Comparison of ENCODE assay signal across 8 mouse cellular contexts in genomic region chr1:168429406-168429805, GRCm38 (mm10). TPM values are rescaled to one million over a fixed set of nuclear protein-coding genes. Genes with fewer than 3 reads are reported as not detected.
A peak's percentile ranks its signal among the peaks of the same experiment; 100 is the strongest.
DNase-seq lines count a peak whose midpoint lies in the region; ATAC-seq lines count a peak whose summit lies in the region.

No protein-coding gene starts in this region.

- peak overlapping the region; percentile 88 for H3K4me3 ChIP-seq in kidney, embryonic 15.5 days (replicated peaks)
- H3K4me3 ChIP-seq in hindbrain, embryonic 14.5 days (replicated peaks; ENCODE audit: low read length), result peak overlapping the region; percentile 71
- peak overlapping the region; percentile 96 for H3K4me3 ChIP-seq in midbrain, embryonic 16.5 days (ENCODE audit: low read depth, low read length)

- H3K4me1 ChIP-seq in kidney, embryonic 15.5 days, result peaks cover 26% of the 10 kb centered on the region
- H3K4me1 ChIP-seq in hindbrain, embryonic 14.5 days (replicated peaks; ENCODE audit: control insufficient read depth, insufficient read depth, low read length), result peaks cover 36% of the 10 kb centered on the region
- H3K4me1 ChIP-seq in midbrain, embryonic 16.5 days (ENCODE audit: control insufficient read depth, insufficient read depth, low read length), result peaks cover 11% of the 10 kb centered on the region

- no peak for DNase-seq in kidney, postnatal 4 days
- peak; percentile 43 for DNase-seq in embryo, embryonic 11 days
- peak; percentile 53 for DNase-seq in hindbrain, embryonic 14.5 days (ENCODE audit: low spot score)
- DNase-seq in left cerebral cortex, adult 18-20 months (ENCODE audit: low spot score in 2 of 2), result no peak
- DNase-seq in layer of hippocampus, adult 9-10 months (ENCODE audit: low spot score), result no peak
- DNase-seq in right cerebral cortex, adult 2 months (ENCODE audit: low spot score in 2 of 2), result no peak

- peak overlapping the region; percentile 97 for H3K9ac ChIP-seq in kidney, embryonic 15.5 days
- H3K9ac ChIP-seq in hindbrain, embryonic 14.5 days, result peak overlapping the region; percentile 94
- H3K9ac ChIP-seq in midbrain, embryonic 16.5 days (ENCODE audit: low read depth, low read length), result peak overlapping the region; percentile 73

- no peaks in the 10 kb centered on the region for H3K9me3 ChIP-seq in kidney, embryonic 15.5 days (replicated peaks)
- no peaks in the 10 kb centered on the region for H3K9me3 ChIP-seq in hindbrain, embryonic 14.5 days (ENCODE audit: control insufficient read depth, low read length)
- H3K9me3 ChIP-seq in midbrain, embryonic 16.5 days (replicated peaks; ENCODE audit: control insufficient read depth, low read length, poor library complexity, severe bottlenecking), result no peaks in the 10 kb centered on the region

- H3K27ac ChIP-seq in kidney, embryonic 15.5 days, result peak overlapping the region; percentile 99
- peak overlapping the region; percentile 98 for H3K27ac ChIP-seq in hindbrain, embryonic 14.5 days
- peak overlapping the region; percentile 81 for H3K27ac ChIP-seq in midbrain, embryonic 16.5 days (ENCODE audit: low read length)

- 3% methylated on average over 5 of the region's 5 CpGs for WGBS in kidney, embryonic 15.5 days
- 3% methylated on average over 5 of the region's 5 CpGs for WGBS in hindbrain, embryonic 14.5 days
- whole genome bisulfite sequencing in midbrain, embryonic 16.5 days, result 2% methylated on average over 5 of the region's 5 CpGs

- no peak for ATAC-seq in kidney, embryonic 15.5 days (replicated peaks; ENCODE audit: low FRiP score)
- no peak for ATAC-seq in hindbrain, embryonic 14.5 days (ENCODE audit: low FRiP score)
- no peak for ATAC-seq in midbrain, embryonic 16.5 days

- H3K4me2 ChIP-seq in kidney, embryonic 15.5 days, result peak overlapping the region; percentile 62
- H3K4me2 ChIP-seq in hindbrain, embryonic 14.5 days (replicated peaks), result peak overlapping the region; percentile 67
- peak overlapping the region; percentile 79 for H3K4me2 ChIP-seq in midbrain, embryonic 16.5 days (ENCODE audit: low read length)

- no peaks in the 10 kb centered on the region for H3K27me3 ChIP-seq in kidney, embryonic 15.5 days
- no peaks in the 10 kb centered on the region for H3K27me3 ChIP-seq in hindbrain, embryonic 14.5 days (ENCODE audit: control insufficient read depth, insufficient read depth, low read length)
- H3K27me3 ChIP-seq in midbrain, embryonic 16.5 days (ENCODE audit: control insufficient read depth, insufficient read depth, low read depth, low read length), result no peaks in the 10 kb centered on the region

- H3K36me3 ChIP-seq in kidney, embryonic 15.5 days, result no peaks in the 10 kb centered on the region
- no peaks in the 10 kb centered on the region for H3K36me3 ChIP-seq in hindbrain, embryonic 14.5 days (replicated peaks; ENCODE audit: control insufficient read depth, insufficient read depth)
- H3K36me3 ChIP-seq in midbrain, embryonic 16.5 days (ENCODE audit: control insufficient read depth, insufficient read depth, low read length), result no peaks in the 10 kb centered on the region

RNA-seq across cellular contexts. Expression of gene Pbx1, which starts 2.7 kb away (rescaled TPM):
- 81.9 and 84.5 TPM in 2 replicates for polyA plus RNA-seq in kidney, embryonic 15.5 days (2015; fragmentation: Nextera tagmentation; extraction: Ambion mirVana)
- 46.3 and 48.6 TPM in 2 replicates for polyA plus RNA-seq in hindbrain, embryonic 14.5 days (2014; fragmentation: Nextera tagmentation; extraction: Ambion mirVana)
- polyA plus RNA-seq in midbrain, embryonic 16.5 days (2015; fragmentation: Nextera tagmentation; extraction: Ambion mirVana), result 71.8 and 77.8 TPM in 2 replicates
- total RNA-seq in left cerebral cortex, adult 18-20 months (2021), result 100 to 1,000 TPM; 130 to 135 TPM

Comparison
In these comparisons a context has a peak if more than half of its experiments do, and no peak if none do; other contexts are left out.
1. DNase-seq: peak in embryo, embryonic 11 days (single experiment) and hindbrain, embryonic 14.5 days (single experiment); none in kidney, postnatal 4 days (0 of 2), left cerebral cortex, adult 18-20 months (0 of 2), layer of hippocampus, adult 9-10 months (single experiment) and right cerebral cortex, adult 2 months (0 of 2).
2. Peak in every context shown above with its lines, with median percentiles within 50 percentile points of each other: H3K27ac ChIP-seq, H3K4me2 ChIP-seq, H3K4me3 ChIP-seq and H3K9ac ChIP-seq.